Mouse (Mus musculus) ES-E14 (cell line): ENCODE data around the gene Ccdc30. TPM values are rescaled to one million over a fixed set of nuclear protein-coding genes. Genes with fewer than 3 reads are reported as not detected.

ENCODE experiments used
- DNase-seq: peaks from one replicate; pipeline ENCODE4 v3.0.0-alpha.2; 2013; ENCODE audit warnings: low read depth, low spot score
- H3K27ac ChIP-seq: 2 replicates; pipeline ENCODE4 v1.5.1; 2012; ENCODE audit warnings: low read depth, mild to moderate bottlenecking, low read length, moderate library complexity, mixed read lengths; ENCODE audit not compliant: poor library complexity, insufficient read depth, severe bottlenecking
- H3K36me3 ChIP-seq: 2 replicates; pipeline ENCODE4 v1.6.1; 2012; ENCODE audit warnings: mild to moderate bottlenecking, low read length, moderate library complexity, mixed read lengths; ENCODE audit not compliant: control insufficient read depth, poor library complexity, insufficient read depth, severe bottlenecking
- H3K4me1 ChIP-seq, 2 experiments: fragments of 150-350 bp in 1 of 2; sonication (generic) in 1 of 2; 2 replicates each; pipeline ENCODE4 v1.6.1; 2012; ENCODE audit warnings: low read length in 2 of 2, mild to moderate bottlenecking in 1 of 2, mixed read lengths in 1 of 2; ENCODE audit not compliant: control insufficient read depth in 2 of 2, insufficient read depth in 2 of 2, poor library complexity in 1 of 2
- H3K4me3 ChIP-seq, 2 experiments: fragments of 150-350 bp in 1 of 2; sonication (generic) in 1 of 2; 2 replicates each; pipeline ENCODE4 v1.5.1; 2012; ENCODE audit warnings: low read length in 2 of 2, low read depth in 1 of 2, mild to moderate bottlenecking in 1 of 2, mixed read lengths in 1 of 2; ENCODE audit not compliant: insufficient read depth in 1 of 2, poor library complexity in 1 of 2, severe bottlenecking in 1 of 2
- H3K9ac ChIP-seq: 2 replicates; pipeline ENCODE4 v1.6.1; 2012; ENCODE audit warnings: low read depth, mild to moderate bottlenecking, low read length, mixed read lengths; ENCODE audit not compliant: poor library complexity, insufficient read depth, severe bottlenecking
- H3K9me3 ChIP-seq: fragments of 150-350 bp; sonication (generic); 2 replicates; pipeline ENCODE4 v1.6.1; 2012; ENCODE audit warnings: low read depth, mild to moderate bottlenecking, low read length; ENCODE audit not compliant: control insufficient read depth, insufficient read depth
- CHD2 ChIP-seq: IDR thresholded peaks from 2 replicates; pipeline ENCODE4 v1.6.1; 2014; ENCODE audit warnings: mild to moderate bottlenecking, low read depth, low read length, inconsistent platforms
- HCFC1 ChIP-seq: IDR thresholded peaks from 2 replicates; pipeline ENCODE4 v1.6.1; 2012; ENCODE audit warnings: low read length, inconsistent platforms, borderline replicate concordance; ENCODE audit not compliant: insufficient read depth
- MAFK ChIP-seq: IDR thresholded peaks from 2 replicates; pipeline ENCODE4 v1.6.1; 2014; ENCODE audit warnings: mild to moderate bottlenecking, low read depth, low read length, inconsistent platforms; ENCODE audit not compliant: insufficient read depth
- ZC3H11A ChIP-seq: IDR thresholded peaks from 2 replicates; pipeline ENCODE4 v1.6.1; 2012; ENCODE audit warnings: low read depth, mild to moderate bottlenecking, inconsistent platforms, low read length, borderline replicate concordance
- ZNF384 ChIP-seq: IDR thresholded peaks from 2 replicates; pipeline ENCODE4 v1.6.1; 2012; ENCODE audit warnings: low read depth, low read length, inconsistent platforms
- in situ Hi-C, 2 experiments: fragments of 600-800 bp; cut with MboI; formaldehyde crosslinking; loops; one replicate each; pipeline ENCODE4 v1.15.1; 2025; ENCODE audit warnings: low sequenced_read_pairs in 2 of 2, inconsistent platforms in 1 of 2; ENCODE audit not compliant: unreplicated experiment in 2 of 2
- total RNA-seq: library from RNA; depleted of rRNA; stranded (reverse); fragments of 300-350 nt; gene quantifications from 2 replicates; pipeline ENCODE4 v1.2.3, GENCODE M21; 2012

The Ccdc30 gene
- total RNA-seq, 1 experiment: 2.7 TPM

DNA sequence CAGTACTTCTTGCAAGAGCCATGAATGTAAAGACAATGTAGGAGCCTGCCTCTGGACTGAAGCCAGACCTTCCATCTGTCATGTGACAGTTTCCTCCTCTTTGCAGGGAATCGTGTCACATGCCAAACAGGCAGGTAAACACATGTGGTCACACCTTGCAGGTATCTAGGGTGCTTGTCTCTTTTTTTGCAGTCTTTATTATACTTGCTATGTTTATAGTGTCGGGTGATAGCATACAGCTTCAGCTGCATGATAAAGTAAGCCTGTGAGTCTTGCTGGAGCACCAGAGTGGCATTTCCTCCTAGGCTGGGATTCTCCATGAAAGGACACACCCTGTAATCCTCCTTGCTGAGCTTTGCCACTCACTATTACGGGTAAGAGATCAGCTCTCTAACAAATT is 113.5 kb downstream of the Ccdc30 start:
- TF ChIP-seq HCFC1: no peak
- no peak for TF ChIP-seq ZNF384
- TF ChIP-seq MAFK: no peak
- TF ChIP-seq ZC3H11A: no peak
- Histone ChIP-seq H3K4me3 (no peak overlapping the region), H3K36me3 (peaks cover 2% of the 10 kb centered on the region; the same call in 1 of the 2 replicates), H3K4me1 (no peaks in the 10 kb centered on the region), H3K9me3 (no peaks in the 10 kb centered on the region), H3K27ac (no peak overlapping the region), H3K9ac (no peak overlapping the region)
- no peak for DNase-seq
- in situ Hi-C loops: no loop called here

DNA sequence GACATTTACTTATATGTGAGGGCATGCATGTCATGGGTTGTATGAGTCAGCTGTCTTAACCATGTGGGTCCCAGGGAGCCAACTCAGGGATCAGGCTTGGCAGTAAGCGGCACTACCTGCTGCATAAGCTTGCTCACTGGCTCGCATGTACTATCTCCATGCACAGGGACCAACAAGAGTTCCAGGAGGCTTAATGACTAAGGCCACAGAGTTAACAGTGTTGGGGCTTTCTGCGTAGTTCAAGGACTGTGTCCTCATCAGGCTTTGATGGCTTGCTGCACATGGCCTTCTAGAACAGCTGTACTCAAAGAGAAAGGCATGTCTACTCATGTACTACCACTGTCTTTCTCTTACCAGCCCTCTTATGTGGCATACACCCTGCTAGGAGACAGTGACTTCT is 114.6 kb downstream of the Ccdc30 start:
- in situ Hi-C loops: no loop called here
- Histone ChIP-seq H3K36me3 (peaks cover 2% of the 10 kb centered on the region; the same call in 1 of the 2 replicates), H3K4me1 (no peaks in the 10 kb centered on the region), H3K4me3 (no peak overlapping the region), H3K9me3 (no peaks in the 10 kb centered on the region), H3K9ac (no peak overlapping the region), H3K27ac (no peak overlapping the region)
- DNase-seq: no peak
- TF ChIP-seq ZC3H11A (no peak), CHD2 (no peak), ZNF384 (no peak), MAFK (no peak), HCFC1 (no peak)

DNA sequence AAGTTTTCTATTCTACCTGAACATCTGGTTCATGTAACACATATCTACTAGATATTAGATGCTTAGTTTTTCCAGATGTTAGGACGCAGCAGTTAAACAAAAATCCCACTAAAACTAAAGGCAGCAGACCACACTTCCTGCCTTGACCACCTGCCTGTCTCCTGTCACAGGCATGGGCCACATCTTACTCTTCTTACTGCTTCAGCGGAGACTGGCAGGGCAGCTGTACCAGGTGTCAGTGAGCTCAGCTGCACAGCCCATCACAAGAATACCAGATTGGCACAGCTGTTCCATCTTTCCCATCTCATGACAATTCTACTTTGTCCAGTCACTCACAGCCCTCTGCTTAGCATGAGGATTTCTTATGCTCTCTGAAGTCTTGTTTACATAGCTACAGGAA is 118.0 kb downstream of the Ccdc30 start:
- in situ Hi-C loops: no loop called here
- H3K36me3 ChIP-seq: peaks cover 8% of the 10 kb centered on the region
- no peak overlapping the region for H3K27ac ChIP-seq
- TF ChIP-seq ZNF384 (no peak), HCFC1 (no peak), ZC3H11A (no peak)
- no peaks in the 10 kb centered on the region for H3K9me3 ChIP-seq
- no peaks in the 10 kb centered on the region for H3K4me1 ChIP-seq
- no peak overlapping the region for H3K9ac ChIP-seq
- DNase-seq: no peak
- no peak overlapping the region for H3K4me3 ChIP-seq

DNA sequence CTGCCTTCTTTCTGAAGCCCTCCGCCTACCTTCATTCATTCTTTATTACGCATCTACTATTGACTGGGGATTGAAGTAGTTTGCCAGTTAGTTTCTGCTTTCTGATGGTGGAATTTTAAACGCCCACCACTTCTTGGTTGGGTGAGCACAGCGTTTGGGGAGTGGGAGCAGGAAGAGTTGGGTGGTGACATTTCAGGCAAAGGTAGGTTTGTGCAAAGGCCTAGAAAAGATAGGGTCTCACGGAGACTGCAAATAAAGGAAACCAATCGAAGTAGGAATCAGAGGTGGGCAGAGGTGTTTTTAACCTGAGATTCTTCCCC is 120.2 kb downstream of the Ccdc30 start:
- DNase-seq: no peak
- Histone ChIP-seq H3K9me3 (no peaks in the 10 kb centered on the region), H3K4me3 (peak overlapping the region; percentile 81 to 93), H3K27ac (peak overlapping the region; percentile 52; the same call in 1 of the 2 replicates), H3K4me1 (no peaks in the 10 kb centered on the region), H3K9ac (peak overlapping the region; percentile 94), H3K36me3 (peaks cover 20% of the 10 kb centered on the region)
- TF ChIP-seq MAFK: no peak
- no peak for TF ChIP-seq ZNF384
- no peak for TF ChIP-seq ZC3H11A
- TF ChIP-seq CHD2: no peak
- TF ChIP-seq HCFC1: no peak
- in situ Hi-C loops: no loop called here

DNA sequence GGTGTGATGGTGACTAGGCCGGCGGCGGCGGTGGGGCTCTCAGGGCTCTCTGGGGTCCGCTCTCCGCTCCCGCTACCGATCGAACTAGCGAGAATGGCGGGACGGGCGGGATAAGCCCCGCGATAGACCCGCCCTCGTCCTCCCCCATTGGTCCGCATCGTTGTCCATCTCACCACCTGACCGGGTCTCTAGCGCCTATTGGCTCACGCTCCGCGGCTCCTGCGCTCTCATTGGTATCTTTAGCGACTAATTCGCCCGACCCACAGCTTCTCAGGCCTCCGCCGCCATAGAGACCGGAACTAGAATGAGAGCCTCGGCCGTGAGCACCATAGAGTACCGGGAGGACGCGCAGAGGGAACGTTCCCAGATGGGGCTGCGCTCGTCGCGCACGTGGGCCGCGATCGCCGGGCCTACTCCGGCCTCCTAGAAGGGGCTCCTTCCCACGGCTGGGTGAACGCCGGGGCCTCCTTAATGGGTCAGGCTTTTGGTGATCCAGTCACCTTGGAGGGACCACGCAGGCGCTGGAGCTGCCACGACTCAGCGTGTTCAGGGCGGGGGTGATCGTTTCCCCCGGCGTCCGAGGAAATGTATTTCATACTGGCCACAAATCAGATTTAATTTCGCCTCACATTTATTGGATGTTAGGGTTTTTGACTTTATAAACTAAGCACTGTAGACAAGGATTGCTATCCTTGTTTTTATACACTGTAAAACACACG is 120.7 kb downstream of the Ccdc30 start, which contains the start of gene Ybx1:
Ybx1 (minus strand) TSS at position 190 of the 719 bp plus-strand sequence.
- Histone ChIP-seq H3K4me1 (no peaks in the 10 kb centered on the region), H3K27ac (peak within 1 kb of the TSS; percentile 86), H3K4me3 (peak within 1 kb of the TSS; percentile 90 to 93), H3K36me3 (peaks cover 20% of the 10 kb centered on the region), H3K9ac (peak within 1 kb of the TSS; percentile 95), H3K9me3 (no peaks in the 10 kb centered on the region)
- TF ChIP-seq CHD2 (peak; percentile 78), ZC3H11A (no peak), HCFC1 (0 out of 2 replicates have a peak, but pooled peaks have one; percentile 31), MAFK (no peak), ZNF384 (no peak)
- DNase-seq: peak; percentile 96
- in situ Hi-C loops: no loop called here
